Mouse (Mus musculus) CH12.LX (cell line): ENCODE measurements around the gene Hdac4. TPM values are rescaled to one million over a fixed set of nuclear protein-coding genes. Genes with fewer than 3 reads are reported as not detected.
A peak's percentile ranks its signal among the peaks of the same experiment; 100 is the strongest.

Experiments
- DNase-seq: peaks from one replicate; pipeline ENCODE4 v3.0.0-alpha.2; 2013; ENCODE audit errors: extremely low read depth
- H3K27ac ChIP-seq: 2 replicates; pipeline ENCODE4 v1.5.1; 2012; ENCODE audit warnings: low read depth, mild to moderate bottlenecking, control low read depth, moderate library complexity; ENCODE audit not compliant: insufficient read depth
- H3K27me3 ChIP-seq: replicated peaks from 2 replicates; pipeline ENCODE3; 2012; ENCODE audit warnings: inconsistent platforms
- H3K36me3 ChIP-seq, 2 experiments: replicated peaks in 1 of 2; 2 replicates each; pipeline versions ENCODE3 to v1.6.1; 2012; ENCODE audit warnings: inconsistent platforms in 1 of 2, low read length in 1 of 2, mild to moderate bottlenecking in 1 of 2, mixed read lengths in 1 of 2, moderate library complexity in 1 of 2; ENCODE audit not compliant: control insufficient read depth in 1 of 2, insufficient read depth in 1 of 2
- H3K4me1 ChIP-seq, 2 experiments: 2 replicates each; pipeline ENCODE4 v1.6.1; 2012; ENCODE audit warnings: inconsistent platforms in 1 of 2, moderate library complexity in 1 of 2; ENCODE audit not compliant: insufficient read depth in 2 of 2, control insufficient read depth in 1 of 2
- H3K4me2 ChIP-seq: 2 replicates; pipeline ENCODE4 v1.6.1; 2012; ENCODE audit warnings: low read depth, mild to moderate bottlenecking, control low read depth; ENCODE audit not compliant: poor library complexity, insufficient read depth, severe bottlenecking
- H3K4me3 ChIP-seq, 3 experiments: fragments of 150-350 bp in 1 of 3; sonication (generic) in 1 of 3; replicated peaks in 1 of 3; 2 replicates each; pipeline versions ENCODE3 to v1.5.1; 2011 to 2012; ENCODE audit warnings: low read depth in 2 of 3, low read length in 2 of 3, mild to moderate bottlenecking in 2 of 3, moderate library complexity in 2 of 3, control low read depth in 1 of 3, improper control_type of control experiment in 1 of 3, inconsistent platforms in 1 of 3, mixed read lengths in 1 of 3; ENCODE audit not compliant: poor library complexity in 1 of 3
- H3K79me2 ChIP-seq: replicated peaks from 2 replicates; pipeline ENCODE4 v1.6.1; 2012; ENCODE audit warnings: mild to moderate bottlenecking, moderate library complexity; ENCODE audit not compliant: control insufficient read depth, poor library complexity, insufficient read depth, severe bottlenecking; ENCODE audit errors: extremely low read depth
- H3K9ac ChIP-seq: 2 replicates; pipeline ENCODE4 v1.6.1; 2012; ENCODE audit warnings: low read depth, mild to moderate bottlenecking, control low read depth, moderate library complexity; ENCODE audit not compliant: insufficient read depth
- H3K9me3 ChIP-seq: replicated peaks from 2 replicates; pipeline ENCODE3; 2012; ENCODE audit warnings: low read length, inconsistent platforms, mixed read lengths
- BHLHE40 ChIP-seq: IDR thresholded peaks from 2 replicates; pipeline ENCODE4 v1.6.1; 2011; ENCODE audit warnings: mild to moderate bottlenecking, low read depth, low read length, improper control_type of control experiment
- CHD1 ChIP-seq: IDR thresholded peaks from 2 replicates; pipeline ENCODE4 v1.6.1; 2012; ENCODE audit warnings: low read depth, low read length, improper control_type of control experiment, inconsistent platforms
- CTCF ChIP-seq, 2 experiments: IDR thresholded peaks in 1 of 2; conservative IDR thresholded peaks in 1 of 2; 2 replicates each; pipeline ENCODE4 v1.5.1; 2011 to 2012; ENCODE audit warnings: low read depth in 2 of 2, low read length in 2 of 2, improper control_type of control experiment in 1 of 2, inconsistent platforms in 1 of 2, mild to moderate bottlenecking in 1 of 2, moderate library complexity in 1 of 2
- EP300 ChIP-seq: IDR thresholded peaks from 2 replicates; pipeline ENCODE4 v1.6.1; 2011; ENCODE audit warnings: low read length, improper control_type of control experiment
- ETS1 ChIP-seq: conservative IDR thresholded peaks from 2 replicates; pipeline ENCODE4 v1.6.1; 2012; ENCODE audit warnings: low read depth, mild to moderate bottlenecking, inconsistent platforms, low read length, improper control_type of control experiment, moderate library complexity
- JUN ChIP-seq: IDR thresholded peaks from 2 replicates; pipeline ENCODE4 v1.6.1; 2011; ENCODE audit warnings: low read depth, mild to moderate bottlenecking, low read length, improper control_type of control experiment, moderate library complexity; ENCODE audit not compliant: insufficient read depth
- JUND ChIP-seq: conservative IDR thresholded peaks from 2 replicates; pipeline ENCODE4 v1.6.1; 2011; ENCODE audit warnings: low read depth, low read length, improper control_type of control experiment
- MAFK ChIP-seq: IDR thresholded peaks from 2 replicates; pipeline ENCODE4 v1.6.1; 2011; ENCODE audit warnings: low read length, improper control_type of control experiment; ENCODE audit not compliant: insufficient replicate concordance
- NELFE ChIP-seq: IDR thresholded peaks from 2 replicates; pipeline ENCODE4 v1.6.1; 2011; ENCODE audit warnings: low read depth, low read length, improper control_type of control experiment
- PAX5 ChIP-seq: IDR thresholded peaks from 2 replicates; pipeline ENCODE4 v1.6.1; 2012; ENCODE audit warnings: low read length, inconsistent platforms, mixed read lengths
- POLR2AphosphoS2 ChIP-seq: IDR thresholded peaks from 2 replicates; pipeline ENCODE4 v1.6.1; 2011; ENCODE audit warnings: low read depth, low read length, improper control_type of control experiment
- RAD21 ChIP-seq: IDR thresholded peaks from 2 replicates; pipeline ENCODE4 v1.6.1; 2011; ENCODE audit warnings: low read depth, mild to moderate bottlenecking, low read length, improper control_type of control experiment, moderate library complexity
- SMC3 ChIP-seq: IDR thresholded peaks from 2 replicates; pipeline ENCODE4 v1.6.1; 2011; ENCODE audit warnings: low read depth, low read length, improper control_type of control experiment
- TBP ChIP-seq: conservative IDR thresholded peaks from 2 replicates; pipeline ENCODE4 v1.6.1; 2011; ENCODE audit warnings: low read depth, low read length, improper control_type of control experiment
- TCF12 ChIP-seq: IDR thresholded peaks from 2 replicates; pipeline ENCODE4 v1.6.1; 2014; ENCODE audit warnings: low read depth, mild to moderate bottlenecking, inconsistent platforms, low read length, improper control_type of control experiment
- USF1 ChIP-seq: IDR thresholded peaks from 2 replicates; pipeline ENCODE4 v1.6.1; 2014; ENCODE audit warnings: low read depth, mild to moderate bottlenecking, inconsistent platforms, low read length, improper control_type of control experiment
- USF2 ChIP-seq: conservative IDR thresholded peaks from 2 replicates; pipeline ENCODE4 v1.6.1; 2011; ENCODE audit warnings: low read depth, low read length, improper control_type of control experiment
- dilution Hi-C: fragments of 300-500 bp; cut with MboI; formaldehyde crosslinking; loops from 2 replicates; pipeline ENCODE4 v1.14.3; 2020; ENCODE audit warnings: low sequenced_read_pairs; ENCODE audit not compliant: extremely low pct_unique_long_range_greater_than_20kb, extremely low pct_ligation_motif_present
- in situ Hi-C: fragments of 300-500 bp; cut with MboI; formaldehyde crosslinking; loops from 3 replicates; pipeline ENCODE4 v1.14.3; 2019; ENCODE audit warnings: low sequenced_read_pairs, low pct_ligation_motif_present, low pct_unique_long_range_greater_than_20kb, mixed read lengths
- polyA plus RNA-seq: library from polyadenylated mRNA; unstranded; fragments of >175 nt; gene quantifications from 2 replicates; pipeline ENCODE4 v1.2.1, GENCODE M21; 2012; ENCODE audit warnings: low read depth; ENCODE audit not compliant: insufficient read length
- total RNA-seq, 2 experiments: library from RNA; depleted of rRNA; stranded (reverse); fragments of 300-350 nt in 1 of 2; fragments of >200 nt in 1 of 2; gene quantifications; 2 replicates each; pipeline ENCODE4 v1.2.3; 2012 to 2014

The Hdac4 gene
- total and polyA plus RNA-seq, 3 experiments: 2.4 to 6.3 (median 4.3) TPM

DNA sequence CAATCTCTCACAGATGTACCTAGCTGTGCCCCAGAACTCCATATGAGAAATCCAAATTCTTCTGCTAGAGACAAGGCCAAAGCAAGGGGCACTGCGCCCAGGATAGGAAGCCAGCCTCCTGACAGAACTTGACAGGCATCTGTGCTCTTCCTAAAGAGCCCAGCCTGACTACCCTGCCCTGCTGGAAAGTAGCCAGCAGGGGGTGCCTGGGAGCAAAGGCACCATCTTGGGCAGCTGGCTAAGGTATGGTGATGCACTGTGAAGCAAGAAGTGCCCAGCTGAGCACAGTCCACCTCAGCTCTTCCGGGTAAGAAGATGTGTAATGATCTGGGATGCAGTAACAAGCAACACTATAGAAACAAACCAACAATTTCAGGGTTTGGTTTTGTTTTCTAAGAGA is 298.4 kb downstream of the Hdac4 start:
- Histone ChIP-seq H3K27me3 (peaks cover 53% of the 10 kb centered on the region), H3K79me2 (no peaks in the 10 kb centered on the region), H3K36me3 (no peaks in the 10 kb centered on the region), H3K4me1 (no peaks in the 10 kb centered on the region), H3K4me3 (no peak overlapping the region), H3K27ac (no peak overlapping the region), H3K4me2 (no peak overlapping the region), H3K9me3 (peaks cover 13% of the 10 kb centered on the region), H3K9ac (no peak overlapping the region)
- TF ChIP-seq MAFK: no peak
- peak in 1 of 2 experiments; percentile 59; a peak in 2 of 4 replicates for TF ChIP-seq CTCF (conservative IDR thresholded peaks at IDR 0.05 in 1 of 2, IDR thresholded peaks at IDR 0.05 in 1 of 2; ENCODE audit: low read depth in 2 of 2, low read length in 2 of 2)
- peak; percentile 19 for TF ChIP-seq RAD21
- no peak for TF ChIP-seq TBP
- TF ChIP-seq ETS1: no peak
- TF ChIP-seq EP300: no peak
- no peak for TF ChIP-seq TCF12
- TF ChIP-seq POLR2AphosphoS2: no peak
- no peak for TF ChIP-seq USF1
- peak; percentile 58 for TF ChIP-seq SMC3
- TF ChIP-seq PAX5: no peak
- TF ChIP-seq NELFE: no peak
- no peak for TF ChIP-seq USF2
- no peak for TF ChIP-seq CHD1
- dilution Hi-C loops: no loop called here
- in situ Hi-C loops: no loop called here
- peak; percentile 17 for DNase-seq

DNA sequence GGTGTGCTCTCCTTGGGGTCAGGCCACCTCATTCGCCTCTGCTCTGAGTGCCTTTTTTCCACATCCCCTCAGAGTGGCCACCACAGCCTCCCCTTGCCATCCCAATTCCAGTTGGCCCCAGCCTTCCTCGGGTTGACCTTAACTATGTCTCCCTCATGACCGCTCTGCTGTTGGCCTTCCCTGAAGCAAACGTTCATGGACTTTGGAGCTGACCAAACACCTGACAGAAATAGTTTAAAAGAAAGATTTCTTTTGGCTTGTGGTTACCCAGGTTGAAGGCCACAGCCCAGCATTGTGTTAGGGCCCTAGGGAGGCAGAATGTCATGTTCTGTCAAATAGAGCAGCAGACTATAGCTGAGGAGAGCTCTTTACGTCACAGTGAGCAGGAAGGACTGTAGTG is 301.2 kb downstream of the Hdac4 start:
- Histone ChIP-seq H3K36me3 (no peaks in the 10 kb centered on the region), H3K4me3 (no peak overlapping the region), H3K27me3 (peaks cover 53% of the 10 kb centered on the region), H3K4me2 (no peak overlapping the region), H3K27ac (no peak overlapping the region), H3K9me3 (peaks cover 13% of the 10 kb centered on the region), H3K9ac (no peak overlapping the region), H3K79me2 (no peaks in the 10 kb centered on the region), H3K4me1 (no peaks in the 10 kb centered on the region)
- DNase-seq: no peak
- TF ChIP-seq JUND (no peak), JUN (no peak), MAFK (no peak), BHLHE40 (no peak), TBP (no peak)
- dilution Hi-C loops (no loop called here), in situ Hi-C loops (no loop called here)
